In the genomic region with DNA sequence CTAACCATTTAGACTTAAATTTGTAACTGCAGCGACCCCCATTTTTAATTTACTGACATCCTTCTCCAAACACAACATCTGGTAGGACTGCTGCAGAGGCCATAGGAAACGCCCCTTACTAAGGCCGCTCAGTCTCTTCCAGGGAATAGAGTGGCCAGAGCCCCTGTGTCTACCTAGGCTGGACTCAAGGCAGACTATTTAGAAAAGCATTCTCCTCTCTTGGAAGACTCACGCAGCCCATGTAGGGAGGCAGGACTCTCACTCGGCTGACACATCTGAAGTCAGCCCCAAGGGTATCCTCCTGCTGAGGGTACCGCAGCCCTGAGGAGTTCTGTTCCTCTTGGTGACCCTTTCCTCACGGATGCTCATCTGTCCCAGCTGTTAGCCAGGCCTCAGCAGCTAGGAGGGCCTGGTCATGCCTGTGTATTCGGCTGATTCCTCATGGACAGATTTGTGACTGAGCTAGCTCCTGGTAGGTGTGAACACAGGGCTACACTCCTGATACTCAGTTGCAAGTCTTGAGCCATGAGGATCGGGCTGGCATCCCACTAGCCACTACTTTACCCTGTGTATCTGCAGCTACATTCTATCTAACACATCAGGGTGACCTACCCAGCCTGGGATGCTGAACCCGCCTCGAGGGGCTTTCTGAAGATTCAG, we compare ENCODE assay signal across 9 mouse cellular contexts.
A peak's percentile ranks its signal among the peaks of the same experiment; 100 is the strongest.
DNase-seq lines count a peak whose midpoint lies in the region; ATAC-seq and TF ChIP-seq lines count a peak whose summit lies in the region.
"Had no signal": no experiment of that assay in that cellular context is flagged by ENCODE, and none has a peak within 500 bp of the region (broad histone marks: within the 10 kb centered on the region; RNA-seq: fewer than 3 reads in every experiment).

No protein-coding gene starts in this region.

- no peaks in the 10 kb centered on the region for H3K36me3 ChIP-seq in hindbrain, embryonic 14.5 days (replicated peaks; ENCODE audit: control insufficient read depth, insufficient read depth)
- H3K36me3 ChIP-seq in midbrain, embryonic 11.5 days (ENCODE audit: control insufficient read depth, insufficient read depth, low read length), result no peaks in the 10 kb centered on the region
- H3K36me3 ChIP-seq: embryonic facial prominence, embryonic 15.5 days had no signal

- H3K4me1 ChIP-seq in hindbrain, embryonic 14.5 days (replicated peaks; ENCODE audit: control insufficient read depth, insufficient read depth, low read length), result no peaks in the 10 kb centered on the region
- no peaks in the 10 kb centered on the region for H3K4me1 ChIP-seq in midbrain, embryonic 11.5 days (ENCODE audit: control insufficient read depth, insufficient read depth, low read length)
- H3K4me1 ChIP-seq: embryonic facial prominence, embryonic 15.5 days had no signal

- ATAC-seq in CD4-positive, CD25-positive, alpha-beta regulatory T cell, adult 4 months, result peak; percentile 27
- peak; percentile 74; the same call in 1 of the 2 replicates for ATAC-seq in hindbrain, embryonic 14.5 days (ENCODE audit: low FRiP score)
- peak; percentile 55 for ATAC-seq in midbrain, embryonic 11.5 days (ENCODE audit: low FRiP score)

- peak; percentile 24 for DNase-seq in cerebellum, adult 9-11 months
- DNase-seq in cerebellum, postnatal 4 days (ENCODE audit: low spot score in 2 of 2), result no peak
- DNase-seq in hindbrain, embryonic 14.5 days (ENCODE audit: low spot score), result no peak
- DNase-seq in midbrain, embryonic 11.5 days (ENCODE audit: low spot score, missing footprints), result peak; percentile 86
- no peak for DNase-seq in layer of hippocampus, adult 2 months (ENCODE audit: low spot score in 2 of 2)
- DNase-seq in layer of hippocampus, postnatal 36 days, result no peak
- DNase-seq in gastrocnemius, adult 8-10 months (ENCODE audit: low spot score in 2 of 2), result no peak

- H3K9ac ChIP-seq in hindbrain, embryonic 14.5 days, result no peak overlapping the region
- H3K9ac ChIP-seq in midbrain, embryonic 11.5 days (ENCODE audit: low read length), result no peak overlapping the region
- H3K9ac ChIP-seq: embryonic facial prominence, embryonic 15.5 days had no signal

- no peak overlapping the region for H3K27ac ChIP-seq in hindbrain, embryonic 14.5 days
- no peak overlapping the region for H3K27ac ChIP-seq in midbrain, embryonic 11.5 days (ENCODE audit: low read depth, low read length)
- no peak overlapping the region for H3K27ac ChIP-seq in layer of hippocampus, adult 2 months
- H3K27ac ChIP-seq: embryonic facial prominence, embryonic 15.5 days had no signal

- TF ChIP-seq CTCF in layer of hippocampus, adult 2 months (conservative IDR thresholded peaks at IDR 0.05), result no peak; the same call in 1 of the 2 replicates

- no peaks in the 10 kb centered on the region for H3K27me3 ChIP-seq in hindbrain, embryonic 14.5 days (ENCODE audit: control insufficient read depth, insufficient read depth, low read length)
- no peaks in the 10 kb centered on the region for H3K27me3 ChIP-seq in midbrain, embryonic 11.5 days (ENCODE audit: control insufficient read depth, insufficient read depth, low read length)
- H3K27me3 ChIP-seq: embryonic facial prominence, embryonic 15.5 days had no signal

- no peaks in the 10 kb centered on the region for H3K9me3 ChIP-seq in hindbrain, embryonic 14.5 days (ENCODE audit: control insufficient read depth, low read length)
- H3K9me3 ChIP-seq in midbrain, embryonic 11.5 days (ENCODE audit: control insufficient read depth, low read length), result no peaks in the 10 kb centered on the region
- H3K9me3 ChIP-seq: embryonic facial prominence, embryonic 15.5 days had no signal

- H3K4me2 ChIP-seq in hindbrain, embryonic 14.5 days (replicated peaks), result no peak overlapping the region
- H3K4me2 ChIP-seq in midbrain, embryonic 11.5 days, result no peak overlapping the region
- H3K4me2 ChIP-seq: embryonic facial prominence, embryonic 15.5 days had no signal

- 67% methylated on average over 11 of the region's 11 CpGs for WGBS in hindbrain, embryonic 14.5 days
- 66% methylated on average over 11 of the region's 11 CpGs for WGBS in midbrain, embryonic 11.5 days

- no peak overlapping the region for H3K4me3 ChIP-seq in hindbrain, embryonic 14.5 days (replicated peaks; ENCODE audit: low read length)
- H3K4me3 ChIP-seq in midbrain, embryonic 11.5 days (ENCODE audit: low read depth, low read length), result no peak overlapping the region
- no peak overlapping the region for H3K4me3 ChIP-seq in layer of hippocampus, adult 2 months
- H3K4me3 ChIP-seq: embryonic facial prominence, embryonic 15.5 days had no signal

Comparison
In these comparisons a context has a peak if more than half of its experiments do, and no peak if none do; other contexts are left out.
1. DNase-seq: peak in cerebellum, adult 9-11 months (single experiment) and midbrain, embryonic 11.5 days (single experiment); none in cerebellum, postnatal 4 days (0 of 2), hindbrain, embryonic 14.5 days (single experiment), layer of hippocampus, adult 2 months (0 of 2), layer of hippocampus, postnatal 36 days (0 of 2) and gastrocnemius, adult 8-10 months (0 of 2).
2. Peak in every context shown above with its lines, with median percentiles within 50 percentile points of each other: ATAC-seq.